15 mouse cellular contexts compared by ENCODE assay signal in the genomic region with DNA sequence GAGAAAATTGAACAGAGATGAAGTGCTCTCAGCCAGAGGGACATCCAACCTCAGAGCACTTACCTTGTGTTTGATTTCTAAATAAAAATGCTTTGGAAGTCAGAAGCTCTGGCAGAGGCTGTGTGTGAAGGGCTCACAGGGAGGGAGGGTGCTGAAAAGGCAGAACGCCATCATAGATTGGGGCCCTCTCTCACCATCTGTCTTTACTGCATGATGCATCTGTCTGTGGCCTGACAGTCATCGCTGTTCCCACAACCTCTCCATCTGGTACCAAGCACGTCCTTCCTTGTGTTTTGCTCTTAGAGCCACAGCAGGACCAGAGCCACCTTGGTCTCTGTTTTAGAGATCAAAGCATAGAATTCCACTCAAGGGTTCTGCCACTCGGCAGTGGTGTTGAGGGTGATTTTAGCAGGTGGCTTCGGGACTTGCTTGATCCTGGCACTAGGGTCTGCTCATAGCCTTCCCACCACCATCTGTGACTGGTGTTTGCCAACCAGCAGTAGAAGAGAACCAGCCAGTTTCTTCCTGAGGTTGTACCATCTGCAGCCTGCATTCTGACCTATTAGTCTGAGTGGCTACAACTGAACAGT. TPM values are rescaled to one million over a fixed set of nuclear protein-coding genes. Genes with fewer than 3 reads are reported as not detected.
DNase-seq lines count a peak whose midpoint lies in the region; TF ChIP-seq lines count a peak whose summit lies in the region.
"Had no signal": no experiment of that assay in that cellular context is flagged by ENCODE, and none has a peak within 500 bp of the region (broad histone marks: within the 10 kb centered on the region; RNA-seq: fewer than 3 reads in every experiment).

No protein-coding gene starts in this region.

- peak overlapping the region; percentile 19; the same call in 1 of the 2 replicates for H3K27ac ChIP-seq in cerebellum, adult 2 months (ENCODE audit: insufficient read depth, low read length)
- H3K27ac ChIP-seq: embryonic facial prominence, embryonic 12.5 days; kidney, postnatal 0 days; liver, embryonic 13.5 days; neural tube, embryonic 12.5 days; stomach, embryonic 15.5 days had no signal

- 10% methylated on average over 5 of the region's 5 CpGs for WGBS in cerebellum, adult 2 months

- H3K4me1 ChIP-seq in cerebellum, adult 2 months (ENCODE audit: control insufficient read depth, insufficient read depth, low read length): peaks cover 6% of the 10 kb centered on the region
- H3K4me1 ChIP-seq: stomach, embryonic 15.5 days had no signal

- H3K27me3 ChIP-seq in cerebellum, adult 2 months (ENCODE audit: control insufficient read depth, insufficient read depth, low read length): no peaks in the 10 kb centered on the region
- H3K27me3 ChIP-seq: embryonic facial prominence, embryonic 12.5 days; neural tube, embryonic 12.5 days; stomach, embryonic 15.5 days had no signal

- no peak for TF ChIP-seq CTCF in cerebellum, adult 2 months (IDR thresholded peaks at IDR 0.05; ENCODE audit: borderline replicate concordance, insufficient read depth, low read depth, low read length)

- peak; percentile 29 for DNase-seq in layer of hippocampus, adult 11-12 months (ENCODE audit: low spot score)
- no peak for DNase-seq in layer of hippocampus, adult 9-10 months (ENCODE audit: low spot score)
- DNase-seq in cerebellum, adult 2 months: peak; percentile 41 to 53
- peak; percentile 66 to 77 for DNase-seq in cerebellum, postnatal 14 days
- peak; percentile 53 to 70 for DNase-seq in layer of hippocampus, postnatal 14 days (ENCODE audit: low spot score in 2 of 2)
- no peak for DNase-seq in embryo, embryonic 11 days
- no peak for DNase-seq in thymus, postnatal 10 days (ENCODE audit: low spot score in 2 of 2)
- DNase-seq: kidney, adult 11 months; liver, embryonic 13.5 days; thymus, postnatal 14 days had no signal

- no peak for TF ChIP-seq POLR2A in cerebellum, adult 2 months (IDR thresholded peaks at IDR 0.05; ENCODE audit: borderline replicate concordance, insufficient read depth, low read length)

- H3K4me3 ChIP-seq in cerebellum, adult 2 months (replicated peaks; ENCODE audit: insufficient read depth, low read depth, low read length): no peak overlapping the region
- H3K4me3 ChIP-seq: embryonic facial prominence, embryonic 12.5 days; heart, embryonic 12.5 days; liver, embryonic 13.5 days; neural tube, embryonic 12.5 days; stomach, embryonic 15.5 days had no signal

RNA-seq across cellular contexts. Expression of a gene that starts 3.6 kb away (rescaled TPM):
- polyA plus RNA-seq in cerebellum, adult 2 months (2012; rRNA removed): 17.8 and 20.4 TPM in 2 replicates
- total RNA-seq in layer of hippocampus, postnatal 14 days (2021): 10 to 100 TPM; 19.6 to 22.5 TPM

Comparison
In these comparisons a context has a peak if more than half of its experiments do, and no peak if none do; other contexts are left out.
1. DNase-seq: peak in layer of hippocampus, adult 11-12 months (single experiment), cerebellum, adult 2 months (2 of 2), cerebellum, postnatal 14 days (2 of 2) and layer of hippocampus, postnatal 14 days (2 of 2); none in layer of hippocampus, adult 9-10 months (single experiment), embryo, embryonic 11 days (single experiment) and thymus, postnatal 10 days (0 of 2).